Mouse (Mus musculus) kidney, adult 9 months (tissue): ENCODE data around the gene Sema4d.
A peak's percentile ranks its signal among the peaks of the same experiment; 100 is the strongest.

Experiments used
- DNase-seq: peaks from one replicate; pipeline ENCODE4 v3.0.0; 2022

Gene Sema4d

GRCm38 (mm10) chr13:51663561-51663960 is 130.0 kb downstream of the Sema4d start:
- peak; percentile 79 for DNase-seq

DNA sequence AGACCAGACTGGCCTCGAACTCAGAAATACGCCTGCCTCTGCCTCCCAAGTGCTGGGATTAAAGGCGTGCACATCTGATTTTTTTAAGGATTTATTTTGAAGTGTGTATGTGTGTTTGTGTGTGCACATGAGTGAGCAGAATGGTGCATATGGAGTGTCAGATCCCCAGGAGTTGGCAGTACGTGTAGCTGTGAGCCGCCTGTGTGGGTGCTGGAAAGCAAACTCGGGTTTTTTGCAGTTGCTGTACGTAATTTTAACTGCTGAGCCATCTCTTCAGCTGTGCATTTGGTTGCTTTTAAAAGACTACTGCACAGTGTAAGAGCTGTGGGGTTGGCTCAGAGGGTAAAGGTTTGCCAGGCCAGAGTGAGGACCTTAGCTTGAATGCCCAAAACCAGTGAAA is 134.0 kb downstream of the Sema4d start:
- DNase-seq, result no peak

DNA sequence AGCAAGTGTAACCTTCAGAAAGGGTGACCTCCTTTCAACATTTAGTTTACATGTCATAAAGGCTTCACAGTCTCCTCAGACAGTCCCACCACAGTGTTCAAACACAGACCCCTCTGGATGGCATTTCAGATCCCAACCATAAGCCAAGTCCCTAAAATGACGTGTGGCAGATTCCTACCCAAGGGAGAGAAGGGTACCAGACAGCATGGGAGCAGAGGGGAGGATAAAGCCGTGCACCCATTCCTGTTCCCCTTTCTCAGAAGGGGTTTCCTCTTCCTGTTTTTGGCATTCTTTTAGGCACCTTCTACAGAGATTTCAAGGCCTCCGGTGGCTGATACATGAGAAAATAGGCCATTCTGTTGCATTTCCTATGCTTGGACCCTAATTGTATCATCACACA is 135.5 kb downstream of the Sema4d start:
- DNase-seq, result no peak

GRCm38 (mm10) chr13:51656516-51657235 is 136.9 kb downstream of the Sema4d start:
- DNase-seq, result peak; percentile 74

DNA sequence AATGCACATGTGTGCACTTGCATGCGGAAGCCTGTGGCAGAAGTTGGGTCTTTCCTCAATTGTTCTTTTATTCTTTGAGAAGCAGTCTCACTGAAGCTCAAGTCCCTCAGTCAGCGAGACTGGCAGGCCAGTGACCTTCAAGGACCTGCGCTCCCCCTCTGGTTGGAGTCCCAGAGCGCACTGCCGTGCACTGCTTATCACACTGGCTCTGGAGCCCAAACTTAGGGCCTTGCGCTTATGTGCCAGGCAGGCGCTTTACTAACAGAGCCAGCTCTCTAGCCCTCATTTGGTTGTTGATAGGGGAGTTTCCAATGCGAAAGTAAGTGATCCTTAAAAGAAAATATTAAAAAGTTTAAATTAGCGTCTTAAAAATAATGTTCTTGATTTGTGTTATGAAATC is 139.6 kb downstream of the Sema4d start:
- no peak for DNase-seq

DNA sequence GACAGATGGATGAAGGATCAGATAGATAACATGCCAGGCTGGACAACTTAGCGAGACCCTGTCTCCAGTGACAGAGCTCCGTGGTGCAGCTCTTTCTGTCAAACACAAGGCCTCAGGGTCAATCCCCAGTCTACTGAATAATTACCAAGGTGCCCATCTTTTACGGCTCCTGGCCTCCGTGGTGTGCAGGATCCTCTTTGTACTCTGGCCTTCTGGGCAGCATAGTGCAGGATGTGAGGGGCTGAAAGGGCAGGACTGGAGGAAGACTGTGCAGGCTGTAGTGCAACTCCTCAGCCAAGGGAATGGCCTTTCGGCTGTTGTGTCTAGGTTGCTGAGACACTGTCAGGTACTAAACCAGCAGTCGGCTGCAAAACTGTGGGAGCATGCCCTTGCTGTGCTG is 140.4 kb downstream of the Sema4d start:
- DNase-seq, result peak; percentile 51

GRCm38 (mm10) chr13:51651408-51652064 is 142.0 kb downstream of the Sema4d start, which contains the start of gene Secisbp2:
Secisbp2 (plus strand) TSS chr13:51651697.
- DNase-seq, result peak; percentile 93

GRCm38 (mm10) chr13:51649740-51650139 is 143.8 kb downstream of the Sema4d start:
- DNase-seq, result no peak

- DNase-seq, result no peak
Observed at GRCm38 (mm10) chr13:51648237-51648636, 145.3 kb downstream of the Sema4d start.

GRCm38 (mm10) chr13:51647770-51648169 is 145.8 kb downstream of the Sema4d start:
- peak; percentile 89 for DNase-seq

- no peak for DNase-seq
Observed at GRCm38 (mm10) chr13:51646362-51647027, 147.1 kb downstream of the Sema4d start.

DNA sequence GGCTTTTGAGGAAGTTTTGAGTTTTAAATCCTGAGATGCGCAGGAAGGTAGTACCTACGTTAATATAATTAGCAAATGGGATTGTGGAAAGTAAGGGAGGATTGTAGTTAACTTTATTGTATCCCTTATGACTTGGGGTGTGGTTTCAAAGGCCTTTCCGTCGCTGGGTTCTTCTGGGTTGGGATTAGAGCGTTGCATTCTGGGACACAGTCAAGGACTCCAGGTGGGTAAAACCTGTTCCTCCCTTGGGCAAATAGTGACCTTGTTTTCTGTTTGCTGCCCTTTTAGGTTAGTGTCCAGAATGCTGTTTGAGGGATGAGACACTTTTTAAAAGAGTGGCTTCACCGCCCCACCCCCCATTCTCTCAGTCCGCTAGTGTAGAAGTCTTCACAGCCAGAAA is 147.7 kb downstream of the Sema4d start:
- DNase-seq, result peak; percentile 71

GRCm38 (mm10) chr13:51644829-51645789 is 148.4 kb downstream of the Sema4d start, which contains the start of gene Cks2:
Cks2 (plus strand) TSS chr13:51645232.
- peak; percentile 99 for DNase-seq

DNA sequence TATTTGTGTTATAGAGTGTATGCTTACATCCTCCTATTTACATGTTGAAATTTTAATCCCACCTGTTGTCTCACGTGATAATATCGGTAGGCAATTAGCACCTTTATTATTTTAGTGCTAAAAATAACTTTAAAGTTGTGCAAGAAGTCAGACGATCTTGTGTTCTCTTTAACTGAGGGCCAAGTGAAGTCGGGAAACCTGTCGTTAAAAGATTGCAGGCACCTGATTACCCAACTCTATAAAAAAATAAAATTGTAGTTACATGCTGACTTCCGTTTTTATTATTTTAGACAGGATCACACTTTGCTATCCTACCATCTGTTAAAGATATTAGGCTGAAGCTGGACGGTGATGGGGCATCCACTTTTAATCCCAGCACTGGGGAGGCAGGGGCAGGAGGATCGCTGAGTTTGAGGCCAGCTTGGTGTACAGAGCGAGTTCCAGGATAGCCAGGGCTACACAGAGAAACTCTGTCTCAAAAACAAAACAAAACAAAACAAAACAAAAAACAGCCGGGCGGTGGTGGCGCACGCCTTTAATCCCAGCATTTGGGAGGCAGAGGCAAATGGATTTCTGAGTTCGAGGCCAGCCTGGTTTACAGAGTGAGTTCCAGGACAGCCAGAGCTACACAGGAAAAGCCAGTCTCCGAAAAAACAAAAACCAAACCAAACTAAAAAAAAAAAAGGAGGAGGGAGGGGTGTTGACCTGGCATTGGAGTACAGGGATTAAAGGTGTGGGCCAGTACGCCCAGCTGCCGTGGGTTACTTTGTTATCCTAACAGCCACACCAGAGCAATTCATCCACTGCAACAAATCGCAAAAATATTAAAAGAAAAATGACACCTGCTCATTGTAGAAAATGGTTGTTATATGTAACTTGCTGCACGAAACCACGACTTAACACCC is 149.4 kb downstream of the Sema4d start:
- no peak for DNase-seq

- peak; percentile 82 for DNase-seq
Observed at GRCm38 (mm10) chr13:51642171-51642778, 151.3 kb downstream of the Sema4d start.

DNA sequence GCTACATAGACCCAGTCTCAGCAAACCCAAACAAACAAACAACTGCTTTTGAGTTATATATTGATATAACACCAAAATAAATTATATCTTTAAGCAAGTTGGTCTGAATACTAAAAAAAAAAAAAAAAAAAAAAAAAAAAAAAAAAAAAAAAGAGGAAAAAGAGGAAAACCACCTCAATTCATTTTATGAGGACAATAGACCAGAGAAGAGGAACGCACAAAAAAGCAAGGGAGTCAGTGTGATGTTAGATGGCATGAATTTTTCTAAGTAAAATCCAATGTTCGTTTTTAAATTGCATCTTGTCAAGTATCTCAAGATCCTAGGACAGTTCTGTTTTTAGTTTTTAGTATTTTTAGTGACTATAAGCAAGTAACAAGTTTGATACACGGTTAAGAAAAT is 152.1 kb downstream of the Sema4d start:
- no peak for DNase-seq

DNA sequence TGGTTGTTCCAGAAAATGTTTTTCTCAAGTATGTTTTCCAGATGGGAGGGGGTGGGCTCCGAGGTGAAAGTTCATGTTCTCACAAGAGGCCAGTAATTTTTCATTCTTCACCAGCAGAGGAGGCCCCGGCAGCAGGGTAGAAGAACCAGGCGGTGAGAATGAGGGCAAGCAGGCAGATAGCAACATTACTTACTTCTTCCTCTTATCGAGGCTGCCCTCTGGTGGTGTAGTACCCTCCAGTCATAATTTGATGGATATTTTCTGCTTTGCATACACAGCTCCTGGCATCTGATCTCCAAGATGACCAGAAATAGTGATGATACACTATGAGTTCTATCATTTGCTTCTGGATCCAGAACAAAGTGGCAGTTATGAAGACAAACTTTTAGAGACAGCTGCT is 154.6 kb downstream of the Sema4d start:
- DNase-seq, result no peak
